Mouse (Mus musculus) erythroblast, embryonic 14.5 days (primary cell): ENCODE results near the gene Dytn. TPM values are rescaled to one million over a fixed set of nuclear protein-coding genes. Genes with fewer than 3 reads are reported as not detected.

Experiments used
- H3K27me3 ChIP-seq: 2 replicates; pipeline ENCODE4 v1.6.1; 2012; ENCODE audit warnings: inconsistent platforms; ENCODE audit not compliant: control insufficient read depth
- H3K36me3 ChIP-seq: 2 replicates; pipeline ENCODE4 v1.6.1; 2012; ENCODE audit warnings: mild to moderate bottlenecking, inconsistent platforms; ENCODE audit not compliant: control insufficient read depth
- H3K4me1 ChIP-seq: 2 replicates; pipeline ENCODE4 v1.6.1; 2012; ENCODE audit warnings: inconsistent platforms; ENCODE audit not compliant: control insufficient read depth
- H3K4me3 ChIP-seq: replicated peaks from 2 replicates; pipeline ENCODE3; 2012; ENCODE audit warnings: moderate library complexity, mild to moderate bottlenecking, inconsistent platforms
- H3K9me3 ChIP-seq: 2 replicates; pipeline ENCODE4 v1.6.1; 2012; ENCODE audit warnings: low read length, inconsistent platforms, mixed read lengths; ENCODE audit not compliant: control insufficient read depth
- GATA1 ChIP-seq: IDR thresholded peaks from 2 replicates; pipeline ENCODE4 v1.6.1; 2012; ENCODE audit warnings: low read length, inconsistent platforms, mixed read lengths
- TAL1 ChIP-seq: IDR thresholded peaks from 3 replicates; pipeline ENCODE4 v1.6.1; 2012; ENCODE audit warnings: low read length, inconsistent platforms, mixed read lengths
- polyA plus RNA-seq: library from polyadenylated mRNA; stranded (reverse); fragments of >175 nt; gene quantifications from 2 replicates; pipeline ENCODE4 v1.2.3, GENCODE M21; 2012

Gene Dytn
- polyA plus RNA-seq, 1 experiment = not detected

DNA sequence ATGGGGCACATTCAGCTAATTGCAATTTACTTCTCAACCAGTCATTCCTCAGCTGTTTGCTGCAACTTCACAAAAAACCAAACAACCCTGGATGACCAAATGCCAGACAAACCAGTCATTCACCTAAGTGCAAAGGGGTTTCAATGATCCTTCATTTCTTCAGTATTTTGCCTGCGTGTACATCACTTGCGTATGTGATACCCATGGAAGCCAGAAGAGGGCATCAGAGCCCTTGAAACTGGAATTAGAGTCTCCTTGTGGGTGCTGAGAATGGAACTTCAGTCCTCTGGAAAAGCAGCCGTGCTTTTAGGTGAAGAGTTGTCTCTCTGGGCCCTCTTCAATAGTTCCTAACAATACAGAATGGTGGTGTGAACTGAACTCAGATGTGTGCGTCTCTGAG, 77.1 kb downstream of the Dytn start:
- H3K4me3 ChIP-seq = no peak overlapping the region
- no peaks in the 10 kb centered on the region for H3K4me1 ChIP-seq
- H3K9me3 ChIP-seq = no peaks in the 10 kb centered on the region
- H3K27me3 ChIP-seq = no peaks in the 10 kb centered on the region
- no peaks in the 10 kb centered on the region for H3K36me3 ChIP-seq
- TF ChIP-seq TAL1 (no peak), GATA1 (no peak)

DNA sequence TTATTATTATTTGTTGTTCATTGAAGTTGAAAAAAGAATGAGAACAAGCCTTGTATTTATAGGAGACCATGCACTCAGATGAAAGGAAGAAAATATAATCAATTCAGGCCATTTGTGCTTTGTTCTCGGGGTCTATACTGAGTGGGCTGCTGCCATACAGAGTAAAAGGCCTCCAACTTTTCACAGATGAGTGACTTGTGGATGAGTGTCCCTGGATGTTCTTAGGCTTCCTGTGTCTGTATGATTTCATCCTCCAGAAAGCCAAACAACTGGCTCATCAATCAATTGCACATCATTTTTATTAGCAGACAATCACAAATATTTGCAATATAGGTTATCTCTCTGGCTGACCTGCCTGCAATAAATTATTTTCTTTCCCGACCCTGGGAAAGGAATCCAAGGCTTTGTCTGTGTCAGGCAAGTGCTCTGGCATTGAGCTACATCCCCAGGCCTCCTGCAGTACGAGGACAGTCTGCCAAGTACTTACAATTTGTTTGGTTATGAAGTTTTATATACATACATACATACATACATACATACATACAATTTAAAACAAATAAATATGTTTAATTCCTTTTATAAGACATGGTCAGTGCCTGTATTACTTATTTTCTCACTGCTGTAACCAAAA, 82.7 kb downstream of the Dytn start:
- no peaks in the 10 kb centered on the region for H3K36me3 ChIP-seq
- no peaks in the 10 kb centered on the region for H3K27me3 ChIP-seq
- TF ChIP-seq TAL1 (no peak), GATA1 (no peak)
- no peak overlapping the region for H3K4me3 ChIP-seq
- no peaks in the 10 kb centered on the region for H3K4me1 ChIP-seq
- H3K9me3 ChIP-seq = no peaks in the 10 kb centered on the region

DNA sequence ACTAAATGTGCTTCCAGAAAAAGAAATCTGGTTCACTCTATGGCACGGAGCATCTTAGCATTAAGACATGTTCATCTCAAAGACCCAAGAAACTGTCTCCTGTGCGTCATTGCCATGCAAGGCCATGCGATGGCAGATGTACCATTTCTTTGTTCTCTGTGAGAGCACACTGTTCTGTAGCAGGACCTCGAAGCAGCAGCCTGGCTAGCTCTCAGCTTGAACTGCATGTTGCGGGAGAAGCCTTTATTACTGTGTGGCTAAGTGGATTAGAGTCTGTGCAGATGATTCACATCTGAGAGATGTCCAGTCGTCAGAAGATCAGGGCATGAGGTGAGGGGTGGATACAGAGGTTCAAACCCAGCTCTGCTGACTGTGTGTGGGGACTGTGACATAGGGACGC, 99.9 kb downstream of the Dytn start:
- TF ChIP-seq TAL1 = no peak
- no peak for TF ChIP-seq GATA1
- Histone ChIP-seq H3K9me3 (no peaks in the 10 kb centered on the region; the same call in 1 of the 2 replicates), H3K36me3 (no peaks in the 10 kb centered on the region), H3K4me1 (no peaks in the 10 kb centered on the region), H3K27me3 (no peaks in the 10 kb centered on the region), H3K4me3 (no peak overlapping the region)

- no peaks in the 10 kb centered on the region for H3K36me3 ChIP-seq
- no peaks in the 10 kb centered on the region for H3K27me3 ChIP-seq
- H3K9me3 ChIP-seq = no peaks in the 10 kb centered on the region
- no peaks in the 10 kb centered on the region for H3K4me1 ChIP-seq
- H3K4me3 ChIP-seq = no peak overlapping the region
- TF ChIP-seq TAL1 (no peak), GATA1 (no peak)
Observed at GRCm38 (mm10) chr1:63579153-63579552, 107.6 kb downstream of the Dytn start.

GRCm38 (mm10) chr1:63576803-63577202, 109.9 kb downstream of the Dytn start:
- no peak for TF ChIP-seq TAL1
- no peak for TF ChIP-seq GATA1

DNA sequence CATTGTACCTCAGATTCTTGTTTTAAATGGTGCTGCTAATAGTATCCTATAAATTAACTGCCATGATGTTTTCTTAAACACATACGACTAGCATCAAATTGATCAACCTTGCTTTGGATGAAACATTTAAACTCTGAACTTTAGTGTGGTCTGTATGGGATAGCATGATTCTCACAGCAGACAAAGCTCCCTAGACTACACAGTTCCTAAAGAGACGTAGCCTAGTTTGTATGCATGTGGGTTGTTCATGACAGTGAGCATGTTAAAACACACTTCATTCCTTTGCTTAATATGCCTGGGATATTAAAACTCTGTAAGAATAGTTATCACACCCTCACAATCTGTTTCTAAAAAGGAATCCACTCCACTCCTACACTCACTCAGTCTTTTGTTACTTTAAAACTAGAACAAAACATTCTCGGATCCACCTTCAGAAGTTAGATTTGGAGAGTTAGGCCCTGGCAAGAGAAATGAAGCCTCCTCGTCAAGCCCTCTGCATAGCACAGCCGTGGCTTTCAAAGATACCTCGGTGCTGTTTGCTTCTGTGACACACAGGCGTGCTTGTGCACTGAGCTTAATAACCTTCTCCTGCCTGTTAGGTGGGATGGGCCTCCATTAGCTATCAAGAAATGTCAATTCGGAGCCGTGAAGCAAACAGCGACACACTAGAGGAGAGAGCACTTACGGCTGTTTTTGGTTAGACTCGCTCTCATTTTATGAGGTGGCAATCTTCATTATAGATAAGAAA, 112.7 kb downstream of the Dytn start:
- TF ChIP-seq TAL1 (no peak), GATA1 (no peak)
- no peaks in the 10 kb centered on the region for H3K27me3 ChIP-seq
- no peaks in the 10 kb centered on the region for H3K4me1 ChIP-seq
- H3K4me3 ChIP-seq = no peak overlapping the region
- no peaks in the 10 kb centered on the region for H3K36me3 ChIP-seq
- no peaks in the 10 kb centered on the region for H3K9me3 ChIP-seq

More at GRCm38 (mm10) chr1:63576803-63577202, 109.9 kb downstream of the Dytn start:
- no peaks in the 10 kb centered on the region for H3K9me3 ChIP-seq
- H3K36me3 ChIP-seq = no peaks in the 10 kb centered on the region
- H3K27me3 ChIP-seq = no peaks in the 10 kb centered on the region
- H3K4me3 ChIP-seq = no peak overlapping the region
- no peaks in the 10 kb centered on the region for H3K4me1 ChIP-seq

- no peaks in the 10 kb centered on the region for H3K27me3 ChIP-seq
- TF ChIP-seq TAL1 (no peak), GATA1 (no peak)
- H3K4me3 ChIP-seq = no peak overlapping the region
- H3K36me3 ChIP-seq = no peaks in the 10 kb centered on the region
- no peaks in the 10 kb centered on the region for H3K9me3 ChIP-seq
- H3K4me1 ChIP-seq = no peaks in the 10 kb centered on the region
Observed at GRCm38 (mm10) chr1:63573432-63573831, 113.3 kb downstream of the Dytn start.

Other genes with a start within 250 kb of the Dytn start
- 0.01 TPM in 1 of 2 replicates, not detected in the other for gene Adam23, start 241.0 kb downstream of the Dytn start, polyA plus RNA-seq
- not detected in 2 replicates for gene Gm39653, start 71.0 kb downstream of the Dytn start, polyA plus RNA-seq
- not detected in 2 replicates for gene Mdh1b, start 43.4 kb upstream of the Dytn start, polyA plus RNA-seq
- 0.02 and 0.29 TPM in 2 replicates for gene Fastkd2, start 43.7 kb upstream of the Dytn start, polyA plus RNA-seq
- not detected in 2 replicates for gene 4933402D24Rik, start 82.3 kb upstream of the Dytn start, polyA plus RNA-seq